Mouse (Mus musculus): Measurements from ENCODE around the gene Dntt. TPM values are rescaled to one million over a fixed set of nuclear protein-coding genes. Genes with fewer than 3 reads are reported as not detected.

Gene Dntt
- total and polyA plus RNA-seq, 2 experiments from 2014 or later, result 0.32 TPM; not detected in 1

DNA sequence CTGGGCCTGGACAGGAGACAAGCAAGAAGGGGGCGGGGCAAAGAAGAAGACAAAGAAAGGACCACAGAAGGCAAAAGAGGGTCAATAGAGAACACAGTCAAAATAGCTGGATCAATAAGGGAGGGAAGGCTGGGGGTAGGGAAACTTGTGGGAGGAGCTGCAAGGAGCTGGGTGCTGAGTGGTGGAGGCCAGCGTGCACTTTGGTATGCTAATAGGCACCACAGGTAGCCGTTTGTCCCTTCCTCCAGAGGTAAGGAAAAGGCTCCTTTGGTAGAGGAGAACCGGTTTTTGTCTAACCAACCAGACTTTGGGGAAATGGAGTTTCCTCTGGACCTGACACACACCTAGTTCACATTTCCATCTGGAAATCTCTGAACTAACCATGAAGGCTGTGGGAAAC is 22.5 kb upstream of the Dntt start:
- TF ChIP-seq CTCF (IDR thresholded peaks at IDR 0.05), result no peak
- Histone ChIP-seq H3K4me1 (ENCODE audit: insufficient read depth, low read length) (no peaks in the 10 kb centered on the region), H3K27me3 (ENCODE audit: insufficient read depth, low read length) (no peaks in the 10 kb centered on the region), H3K4me2 (ENCODE audit: low read depth, low read length, poor library complexity, severe bottlenecking) (no peak overlapping the region), H3K27ac (ENCODE audit: low read depth, low read length) (no peak overlapping the region), H3K9ac (replicated peaks; ENCODE audit: low read length, poor library complexity, severe bottlenecking) (no peak overlapping the region), H3K4me3 (ENCODE audit: low read depth, low read length) (no peak overlapping the region), H3K36me3 (ENCODE audit: insufficient read depth, low read length) (no peaks in the 10 kb centered on the region), H3K9me3 (ENCODE audit: low read length) (no peaks in the 10 kb centered on the region)
- ATAC-seq (ENCODE audit: low FRiP score), result no peak
- no peak for DNase-seq (ENCODE audit: low spot score)
- WGBS, result 19% methylated on average over 4 of the region's 4 CpGs

DNA sequence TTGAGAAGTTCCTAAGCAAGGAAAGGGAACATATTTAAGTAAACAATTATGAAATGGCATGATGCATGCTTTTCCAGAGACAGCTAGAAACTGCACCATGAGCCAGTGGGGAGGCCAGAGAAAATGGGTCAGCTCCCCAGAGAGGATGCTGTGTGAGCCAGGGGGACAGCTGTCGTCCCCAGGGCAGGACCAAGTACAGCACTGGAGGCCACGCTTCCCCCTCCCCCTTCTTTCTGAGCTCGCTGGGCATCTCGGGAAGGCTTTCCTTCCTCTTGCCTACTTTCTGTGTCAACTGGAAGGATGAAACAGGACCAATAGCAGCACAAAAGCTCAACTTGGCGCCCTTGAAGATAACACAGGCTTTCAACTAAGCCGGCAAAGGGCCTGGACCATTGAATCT is 21.7 kb upstream of the Dntt start:
- Histone ChIP-seq H3K4me3 (ENCODE audit: low read depth, low read length) (no peak overlapping the region), H3K4me1 (ENCODE audit: insufficient read depth, low read length) (no peaks in the 10 kb centered on the region), H3K36me3 (ENCODE audit: insufficient read depth, low read length) (no peaks in the 10 kb centered on the region), H3K27me3 (ENCODE audit: insufficient read depth, low read length) (no peaks in the 10 kb centered on the region), H3K9ac (replicated peaks; ENCODE audit: low read length, poor library complexity, severe bottlenecking) (no peak overlapping the region), H3K9me3 (ENCODE audit: low read length) (no peaks in the 10 kb centered on the region), H3K4me2 (ENCODE audit: low read depth, low read length, poor library complexity, severe bottlenecking) (no peak overlapping the region), H3K27ac (ENCODE audit: low read depth, low read length) (no peak overlapping the region)
- no peak for TF ChIP-seq CTCF (IDR thresholded peaks at IDR 0.05)
- DNase-seq (ENCODE audit: low spot score) (no peak), ATAC-seq (ENCODE audit: low FRiP score) (no peak)
- 34% methylated on average over 6 of the region's 6 CpGs for WGBS

DNA sequence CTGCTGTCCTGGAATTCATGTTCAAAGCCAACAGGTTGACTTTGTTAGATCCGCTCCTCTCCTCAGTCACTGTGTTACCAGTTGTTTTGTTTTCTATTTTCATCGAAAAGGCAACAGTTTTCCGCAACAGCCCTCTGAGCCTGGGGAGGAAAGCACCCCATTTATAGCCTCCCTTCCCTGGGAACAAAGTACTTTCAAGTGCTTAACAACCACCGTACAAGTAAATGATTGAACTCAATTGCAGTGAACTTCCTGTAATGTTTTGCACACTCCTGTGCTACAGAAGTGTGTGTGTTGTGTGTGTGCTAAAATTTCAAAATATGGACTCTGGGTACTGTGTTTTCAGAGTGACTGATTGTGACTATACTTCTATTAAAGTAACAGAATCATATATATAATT is 21.3 kb upstream of the Dntt start:
- Histone ChIP-seq H3K9me3 (ENCODE audit: low read length) (no peaks in the 10 kb centered on the region), H3K9ac (replicated peaks; ENCODE audit: low read length, poor library complexity, severe bottlenecking) (no peak overlapping the region), H3K27ac (ENCODE audit: low read depth, low read length) (no peak overlapping the region), H3K27me3 (ENCODE audit: insufficient read depth, low read length) (no peaks in the 10 kb centered on the region), H3K4me3 (ENCODE audit: low read depth, low read length) (no peak overlapping the region), H3K4me1 (ENCODE audit: insufficient read depth, low read length) (no peaks in the 10 kb centered on the region), H3K36me3 (ENCODE audit: insufficient read depth, low read length) (no peaks in the 10 kb centered on the region), H3K4me2 (ENCODE audit: low read depth, low read length, poor library complexity, severe bottlenecking) (no peak overlapping the region)
- DNase-seq (ENCODE audit: low spot score), result no peak
- no peak for ATAC-seq (ENCODE audit: low FRiP score)
- no peak for TF ChIP-seq CTCF (IDR thresholded peaks at IDR 0.05)
- 87% methylated on average over 4 of the region's 4 CpGs for WGBS

DNA sequence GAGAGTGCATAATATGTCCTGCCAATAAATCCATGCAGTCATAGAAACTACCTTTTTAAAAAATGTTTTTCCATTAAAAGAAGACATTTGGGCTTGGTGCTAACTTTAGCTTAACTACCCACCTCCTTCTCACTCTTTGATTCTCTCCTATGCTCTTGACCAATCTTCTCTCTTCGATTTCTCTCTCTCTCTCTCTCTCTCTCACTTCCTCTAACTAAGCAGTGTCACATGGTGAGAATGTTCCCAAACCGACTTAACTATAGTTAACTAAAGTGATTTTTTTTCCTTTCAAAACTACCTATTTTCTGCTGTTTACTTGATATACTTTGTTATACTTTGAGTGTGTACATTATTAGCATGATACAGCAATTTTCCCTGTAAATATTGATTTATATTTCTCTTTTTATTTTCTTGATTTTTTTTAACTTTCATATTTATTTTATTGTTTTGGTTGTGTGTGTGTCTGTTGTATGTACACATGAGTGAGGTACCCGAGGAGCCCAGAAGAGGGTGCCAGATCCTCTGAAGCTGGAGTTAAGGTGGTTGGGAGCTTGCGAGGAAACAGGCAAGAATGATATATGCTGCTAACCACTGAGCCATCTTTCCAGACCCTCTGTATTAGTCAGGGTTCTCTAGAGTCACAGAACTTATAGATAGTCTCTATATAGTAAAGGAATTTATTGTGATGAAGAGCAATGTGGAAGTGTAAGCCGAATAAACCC is 20.2 kb upstream of the Dntt start:
- no peak overlapping the region for H3K4me3 ChIP-seq (ENCODE audit: low read depth, low read length)
- DNase-seq (ENCODE audit: low spot score) (no peak), ATAC-seq (ENCODE audit: low FRiP score) (no peak)
- H3K9ac ChIP-seq (replicated peaks; ENCODE audit: low read length, poor library complexity, severe bottlenecking), result no peak overlapping the region
- no peaks in the 10 kb centered on the region for H3K36me3 ChIP-seq (ENCODE audit: insufficient read depth, low read length)
- H3K27ac ChIP-seq (ENCODE audit: low read depth, low read length), result no peak overlapping the region
- H3K4me2 ChIP-seq (ENCODE audit: low read depth, low read length, poor library complexity, severe bottlenecking), result no peak overlapping the region
- H3K9me3 ChIP-seq (ENCODE audit: low read length), result no peaks in the 10 kb centered on the region
- H3K27me3 ChIP-seq (ENCODE audit: insufficient read depth, low read length), result no peaks in the 10 kb centered on the region
- 93% methylated on average over 5 of the region's 5 CpGs for WGBS
- no peaks in the 10 kb centered on the region for H3K4me1 ChIP-seq (ENCODE audit: insufficient read depth, low read length)
- no peak for TF ChIP-seq CTCF (IDR thresholded peaks at IDR 0.05)

DNA sequence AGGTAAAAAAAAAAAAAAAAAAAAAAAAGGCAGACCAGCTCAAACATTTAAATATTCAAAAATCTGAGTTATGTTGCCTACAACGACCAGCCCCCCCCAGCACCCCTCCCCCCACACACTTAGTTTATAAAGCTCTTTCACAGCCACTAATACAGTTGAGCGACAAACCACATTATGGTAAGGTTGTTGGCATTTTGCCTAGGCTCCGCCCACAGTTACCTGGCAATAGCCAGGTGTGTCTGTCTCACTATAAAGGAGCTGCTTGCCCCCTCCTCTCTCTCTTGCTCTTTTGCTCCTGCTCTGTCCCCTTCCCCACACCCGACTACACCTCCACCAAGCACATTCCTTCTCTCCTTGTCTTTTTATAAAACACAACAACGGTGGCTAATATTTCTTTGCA is 17.4 kb upstream of the Dntt start:
- H3K9me3 ChIP-seq (ENCODE audit: low read length), result no peaks in the 10 kb centered on the region
- H3K4me3 ChIP-seq (ENCODE audit: low read depth, low read length), result no peak overlapping the region
- no peak for TF ChIP-seq CTCF (IDR thresholded peaks at IDR 0.05)
- DNase-seq (ENCODE audit: low spot score) (no peak), ATAC-seq (ENCODE audit: low FRiP score) (no peak)
- no peak overlapping the region for H3K9ac ChIP-seq (replicated peaks; ENCODE audit: low read length, poor library complexity, severe bottlenecking)
- H3K4me1 ChIP-seq (ENCODE audit: insufficient read depth, low read length), result no peaks in the 10 kb centered on the region
- no peaks in the 10 kb centered on the region for H3K27me3 ChIP-seq (ENCODE audit: insufficient read depth, low read length)
- no peak overlapping the region for H3K27ac ChIP-seq (ENCODE audit: low read depth, low read length)
- no peak overlapping the region for H3K4me2 ChIP-seq (ENCODE audit: low read depth, low read length, poor library complexity, severe bottlenecking)
- no peaks in the 10 kb centered on the region for H3K36me3 ChIP-seq (ENCODE audit: insufficient read depth, low read length)
- WGBS, result 36% methylated on average over 5 of the region's 5 CpGs

DNA sequence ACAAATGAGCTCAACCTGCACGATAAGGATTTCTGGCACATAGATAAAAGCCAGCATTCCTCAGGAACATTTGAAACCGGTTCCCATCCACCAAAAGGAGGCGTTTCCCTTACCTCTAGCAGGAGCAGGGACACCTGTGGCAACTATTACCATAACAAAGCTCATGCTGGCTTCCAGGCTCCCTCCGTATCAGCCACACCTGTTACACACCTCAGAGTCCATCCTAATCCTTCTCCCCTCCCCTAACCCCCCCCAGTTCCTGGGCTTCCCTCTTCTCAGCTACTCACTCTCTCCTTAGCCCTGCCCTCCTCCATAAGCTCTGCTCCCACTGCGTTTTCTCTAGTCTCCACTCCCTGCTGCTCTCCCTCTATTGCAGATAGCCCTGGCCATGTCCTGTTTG is 15.5 kb upstream of the Dntt start:
- H3K4me3 ChIP-seq (ENCODE audit: low read depth, low read length), result peak overlapping the region; percentile 15; the same call in 1 of the 2 replicates
- H3K4me1 ChIP-seq (ENCODE audit: insufficient read depth, low read length), result no peaks in the 10 kb centered on the region
- no peak overlapping the region for H3K27ac ChIP-seq (ENCODE audit: low read depth, low read length)
- H3K4me2 ChIP-seq (ENCODE audit: low read depth, low read length, poor library complexity, severe bottlenecking), result peak overlapping the region; percentile 26
- DNase-seq (ENCODE audit: low spot score), result no peak
- WGBS, result 2% methylated on average over 5 of the region's 5 CpGs
- H3K9me3 ChIP-seq (ENCODE audit: low read length), result no peaks in the 10 kb centered on the region
- no peaks in the 10 kb centered on the region for H3K27me3 ChIP-seq (ENCODE audit: insufficient read depth, low read length)
- H3K36me3 ChIP-seq (ENCODE audit: insufficient read depth, low read length), result no peaks in the 10 kb centered on the region
- ATAC-seq (ENCODE audit: low FRiP score), result peak; percentile 42; the same call in 1 of the 2 replicates
- TF ChIP-seq CTCF (IDR thresholded peaks at IDR 0.05), result no peak
- H3K9ac ChIP-seq (replicated peaks; ENCODE audit: low read length, poor library complexity, severe bottlenecking), result peak overlapping the region; percentile 36; the same call in 1 of the 2 replicates
